Mouse (Mus musculus) left cerebral cortex, adult 18-20 months (tissue): ENCODE results near the gene Mtmr12. TPM values are rescaled to one million over a fixed set of nuclear protein-coding genes. Genes with fewer than 3 reads are reported as not detected.
"Not testable (repeated sequence)": the region's sequence is repeated elsewhere in the genome, so short reads cannot be mapped to it uniquely, and the experiment has no call there.

Experiments
- DNase-seq, 2 experiments: peaks; one replicate each; pipeline ENCODE4 v3.0.0; 2021 to 2022; ENCODE audit warnings: low spot score in 2 of 2, mixed read lengths in 1 of 2
- long read RNA-seq, 2 experiments: library from polyadenylated mRNA; stranded (forward); transcript quantifications; one replicate each; pipeline ENCODE4 v2.0.0; 2021
- total RNA-seq, 2 experiments: library from RNA; stranded (reverse); gene quantifications; 2 replicates each; pipeline ENCODE4 v1.2.3; 2021

Gene Mtmr12
- total RNA-seq, result 10 to 100 TPM; 52.2 to 56.4 TPM
- long read RNA-seq, experiment 1, full-length matches to known transcripts, result 26 of 44 reads
- long read RNA-seq, experiment 1, partial matches to known transcripts, result 8 of 44 reads
- long read RNA-seq, experiment 1, other reads (novel, unspliced or antisense), result 10 of 44 reads
- long read RNA-seq, experiment 2, full-length matches to known transcripts, result 17 of 32 reads
- long read RNA-seq, experiment 2, partial matches to known transcripts, result 4 of 32 reads
- long read RNA-seq, experiment 2, other reads (novel, unspliced or antisense), result 11 of 32 reads

GRCm38 (mm10) chr15:12204319-12205159 lies at the start of gene Mtmr12:
Mtmr12 (plus strand) TSS chr15:12205028.
- peak; percentile 99 to 100 for DNase-seq

GRCm38 (mm10) chr15:12178126-12178525 lies 26.7 kb upstream of the Mtmr12 start:
- DNase-seq, result no peak

- not testable (repeated sequence) for DNase-seq
These were observed 23.5 kb upstream of the Mtmr12 start for GRCm38 (mm10) chr15:12181181-12181805.

- DNase-seq, result no peak
These were observed 10.7 kb upstream of the Mtmr12 start for GRCm38 (mm10) chr15:12193880-12194816.

- no peak for DNase-seq
These were observed 9.8 kb upstream of the Mtmr12 start for GRCm38 (mm10) chr15:12194817-12195735.

- DNase-seq, result no peak
These were observed 8.9 kb upstream of the Mtmr12 start for GRCm38 (mm10) chr15:12195966-12196365.

- DNase-seq, result peak; percentile 52 to 62
These were observed 8.2 kb upstream of the Mtmr12 start for GRCm38 (mm10) chr15:12196410-12197191.

GRCm38 (mm10) chr15:12197361-12197760 lies 7.5 kb upstream of the Mtmr12 start:
- DNase-seq, result no peak

- no peak for DNase-seq
These were observed 4.8 kb upstream of the Mtmr12 start for GRCm38 (mm10) chr15:12200021-12200420.

- DNase-seq, result no peak
These were observed 3.0 kb upstream of the Mtmr12 start for GRCm38 (mm10) chr15:12201856-12202255.

- no peak for DNase-seq
These were observed 2.4 kb upstream of the Mtmr12 start for GRCm38 (mm10) chr15:12202456-12202855.

- DNase-seq, result not testable (repeated sequence)
These were observed 1.8 kb upstream of the Mtmr12 start for GRCm38 (mm10) chr15:12203008-12203407.

- no peak for DNase-seq
These were observed 1.1 kb upstream of the Mtmr12 start for GRCm38 (mm10) chr15:12203512-12204318.

- DNase-seq, result peak in 1 of 2 experiments; percentile 36
These were observed 503 bp downstream of the Mtmr12 start for GRCm38 (mm10) chr15:12205160-12205901.

GRCm38 (mm10) chr15:12205902-12206645 lies 1.2 kb downstream of the Mtmr12 start:
- DNase-seq, result no peak

GRCm38 (mm10) chr15:12206646-12207222 lies 1.9 kb downstream of the Mtmr12 start:
- DNase-seq, result no peak
